Mouse (Mus musculus): Measurements from ENCODE around the gene Castor2. TPM values are rescaled to one million over a fixed set of nuclear protein-coding genes. Genes with fewer than 3 reads are reported as not detected.
A peak's percentile ranks its signal among the peaks of the same experiment; 100 is the strongest.

The Castor2 gene
- total and polyA plus RNA-seq, 3 experiments: 0.46 to 1.4 TPM; not detected in 1

DNA sequence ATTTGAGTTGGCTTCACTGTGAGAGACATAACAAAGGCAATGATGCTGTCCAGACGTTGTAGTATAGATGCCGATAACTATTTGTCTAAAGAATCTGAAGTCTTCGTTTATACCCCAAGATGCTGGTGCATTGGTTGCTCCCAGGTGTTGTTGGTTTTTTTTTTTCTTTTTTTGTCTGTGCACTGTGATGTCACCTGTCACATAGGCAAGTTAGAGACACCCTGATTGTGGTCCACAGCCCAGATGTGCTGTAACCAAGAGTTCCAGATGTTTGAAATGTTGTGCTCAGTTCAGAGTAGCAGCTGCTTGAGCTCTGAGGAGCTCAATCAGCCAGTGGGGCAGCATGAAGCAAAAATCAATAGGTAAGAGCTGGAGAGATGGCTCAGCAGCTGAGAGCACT is 86.5 kb downstream of the Castor2 start:
- peaks cover 9% of the 10 kb centered on the region for H3K79me2 ChIP-seq (ENCODE audit: control insufficient read depth, insufficient read depth, low read length, poor library complexity)
- TF ChIP-seq GATA1 (IDR thresholded peaks at IDR 0.05; ENCODE audit: low read depth, low read length) (no peak), ZC3H11A (IDR thresholded peaks at IDR 0.05; ENCODE audit: low read depth, low read length) (no peak)
- no peak for DNase-seq (ENCODE audit: low read depth, low spot score)

GRCm38 (mm10) chr5:134186961-134187731 is 87.6 kb downstream of the Castor2 start:
- H3K4me3 ChIP-seq (ENCODE audit: control insufficient read depth in 1 of 2, insufficient read depth in 1 of 2, low read depth in 2 of 2, low read length in 2 of 2): 0 out of 4 replicates have a peak overlapping the region, but pooled peaks of 1 of the 2 experiments have one; percentile 26
- no peaks in the 10 kb centered on the region for H3K27me3 ChIP-seq (ENCODE audit: control insufficient read depth in 1 of 2, insufficient read depth in 2 of 2, low read length in 2 of 2)
- peaks cover 2 to 13% of the 10 kb centered on the region in 2 experiments; a peak in 2 of 4 replicates for H3K4me1 ChIP-seq (ENCODE audit: control insufficient read depth in 1 of 2, insufficient read depth in 2 of 2, low read length in 2 of 2)
- peaks cover 0 to 12% of the 10 kb centered on the region in 2 experiments; a peak in 2 of 4 replicates for H3K36me3 ChIP-seq (ENCODE audit: control insufficient read depth in 1 of 2, insufficient read depth in 2 of 2, low read length in 2 of 2)
- TF ChIP-seq RAD21 (IDR thresholded peaks at IDR 0.05; ENCODE audit: low read depth, low read length): peak; percentile 90
- no peak for TF ChIP-seq CHD2 (IDR thresholded peaks at IDR 0.05; ENCODE audit: low read length)
- TF ChIP-seq MXI1 (IDR thresholded peaks at IDR 0.05; ENCODE audit: low read depth, low read length): no peak
- TF ChIP-seq GABPA (IDR thresholded peaks at IDR 0.05; ENCODE audit: low read depth, low read length): no peak
- no peak for TF ChIP-seq MAX (IDR thresholded peaks at IDR 0.05; ENCODE audit: low read length)
- TF ChIP-seq USF1 (IDR thresholded peaks at IDR 0.05; ENCODE audit: low read depth, low read length): no peak
- no peak for TF ChIP-seq MEF2A (IDR thresholded peaks at IDR 0.05; ENCODE audit: extremely low read depth, insufficient replicate concordance, low read depth, low read length, poor library complexity, severe bottlenecking)
- TF ChIP-seq ZC3H11A (IDR thresholded peaks at IDR 0.05; ENCODE audit: low read depth, low read length): peak; percentile 79
- TF ChIP-seq POLR2A (IDR thresholded peaks at IDR 0.05; ENCODE audit: control insufficient read depth in 1 of 2, insufficient read depth in 1 of 2, low read depth in 1 of 2, low read length in 2 of 2, poor library complexity in 1 of 2): no peak
- peak; percentile 96 to 97 (median 96) for TF ChIP-seq CTCF (IDR thresholded peaks at IDR 0.05 in 2 of 3, conservative IDR thresholded peaks at IDR 0.05 in 1 of 3; ENCODE audit: control insufficient read depth in 1 of 3, insufficient read depth in 1 of 3, low read depth in 2 of 3, low read length in 3 of 3, poor library complexity in 1 of 3, severe bottlenecking in 1 of 3)
- no peak for TF ChIP-seq NELFE (IDR thresholded peaks at IDR 0.05; ENCODE audit: low read depth, low read length)
- peak; percentile 57; the same call in 1 of the 2 replicates for TF ChIP-seq SIN3A (IDR thresholded peaks at IDR 0.05; ENCODE audit: low read length)
- peak; percentile 67 for TF ChIP-seq MYC (IDR thresholded peaks at IDR 0.05; ENCODE audit: low read depth, low read length)
- 0 out of 2 replicates have a peak, but pooled peaks have one; percentile 12 for TF ChIP-seq TCF12 (IDR thresholded peaks at IDR 0.05; ENCODE audit: low read depth, low read length)
- TF ChIP-seq BHLHE40 (IDR thresholded peaks at IDR 0.05; ENCODE audit: borderline replicate concordance, low read depth, low read length): 0 out of 2 replicates have a peak, but pooled peaks have one; percentile 25
- TF ChIP-seq POLR2AphosphoS2 (IDR thresholded peaks at IDR 0.05; ENCODE audit: low read length): no peak
- TF ChIP-seq UBTF (IDR thresholded peaks at IDR 0.05; ENCODE audit: borderline replicate concordance, insufficient read depth, low read depth, low read length): no peak
- no peak for TF ChIP-seq MAZ (IDR thresholded peaks at IDR 0.05; ENCODE audit: low read depth, low read length)
- no peak for TF ChIP-seq ZMIZ1 (IDR thresholded peaks at IDR 0.05; ENCODE audit: low read depth, low read length)
- no peak for TF ChIP-seq NRF1 (IDR thresholded peaks at IDR 0.05; ENCODE audit: insufficient read depth, low read depth, low read length, poor library complexity, severe bottlenecking)
- peak; percentile 61 for TF ChIP-seq ZNF384 (IDR thresholded peaks at IDR 0.05; ENCODE audit: low read depth, low read length)
- peak; percentile 87 for TF ChIP-seq SMC3 (IDR thresholded peaks at IDR 0.05; ENCODE audit: low read depth, low read length)
- H3K79me2 ChIP-seq (ENCODE audit: control insufficient read depth, insufficient read depth, low read length, poor library complexity): peaks cover 9% of the 10 kb centered on the region
- no peak overlapping the region for H3K27ac ChIP-seq (ENCODE audit: control insufficient read depth, low read depth, low read length)
- peak; percentile 89 for DNase-seq (ENCODE audit: low read depth, low spot score)
- no peaks in the 10 kb centered on the region for H3K9me3 ChIP-seq (replicated peaks; ENCODE audit: insufficient read depth, low read length)
- no peak overlapping the region for H3K9ac ChIP-seq (ENCODE audit: control insufficient read depth, low read depth, low read length, poor library complexity, severe bottlenecking)

More for the DNA sequence above, 86.5 kb downstream of the Castor2 start:
- peaks cover 0 to 12% of the 10 kb centered on the region in 2 experiments; a peak in 2 of 4 replicates for H3K36me3 ChIP-seq (ENCODE audit: control insufficient read depth in 1 of 2, insufficient read depth in 2 of 2, low read length in 2 of 2)
- peaks cover 2 to 15% of the 10 kb centered on the region in 2 experiments; a peak in 2 of 4 replicates for H3K4me1 ChIP-seq (ENCODE audit: control insufficient read depth in 1 of 2, insufficient read depth in 2 of 2, low read length in 2 of 2)
- H3K4me3 ChIP-seq (ENCODE audit: control insufficient read depth in 1 of 2, insufficient read depth in 1 of 2, low read depth in 2 of 2, low read length in 2 of 2): no peak overlapping the region
- H3K9me3 ChIP-seq (replicated peaks; ENCODE audit: insufficient read depth, low read length): no peaks in the 10 kb centered on the region
- no peak overlapping the region for H3K9ac ChIP-seq (ENCODE audit: control insufficient read depth, low read depth, low read length, poor library complexity, severe bottlenecking)
- H3K27me3 ChIP-seq (ENCODE audit: control insufficient read depth in 1 of 2, insufficient read depth in 2 of 2, low read length in 2 of 2): no peaks in the 10 kb centered on the region
- no peak overlapping the region for H3K27ac ChIP-seq (ENCODE audit: control insufficient read depth, low read depth, low read length)
